Mouse (Mus musculus) layer of hippocampus, adult 11-12 months (tissue): ENCODE data around the gene Rpl13a.
"Not testable (repeated sequence)": the region's sequence is repeated elsewhere in the genome, so short reads cannot be mapped to it uniquely, and the experiment has no call there.

Source experiments
- DNase-seq: peaks from one replicate; pipeline ENCODE4 v3.0.0; 2022; ENCODE audit warnings: low spot score

The Rpl13a gene

GRCm38 (mm10) chr7:45135370-45135769 is 6.8 kb upstream of the Rpl13a start:
- DNase-seq, result no peak

GRCm38 (mm10) chr7:45134544-45135026 is 6.0 kb upstream of the Rpl13a start:
- DNase-seq, result no peak

GRCm38 (mm10) chr7:45133446-45134159 is 5.0 kb upstream of the Rpl13a start:
- no peak for DNase-seq

- DNase-seq, result no peak
Measured at GRCm38 (mm10) chr7:45131850-45132249, 3.3 kb upstream of the Rpl13a start.

- no peak for DNase-seq
Measured at GRCm38 (mm10) chr7:45129776-45130512, 1.4 kb upstream of the Rpl13a start.

- DNase-seq, result no peak
Measured at GRCm38 (mm10) chr7:45129318-45129717, 757 bp upstream of the Rpl13a start.

- DNase-seq, result no peak
Measured at GRCm38 (mm10) chr7:45127700-45128224, 799 bp downstream of the Rpl13a start.

GRCm38 (mm10) chr7:45126844-45127699 is 1.5 kb downstream of the Rpl13a start:
- DNase-seq, result no peak

- DNase-seq, result no peak
Measured at GRCm38 (mm10) chr7:45126147-45126843, 2.3 kb downstream of the Rpl13a start.

GRCm38 (mm10) chr7:45125649-45126048 is 2.9 kb downstream of the Rpl13a start:
- DNase-seq, result not testable (repeated sequence)

GRCm38 (mm10) chr7:45125144-45125600 is 3.4 kb downstream of the Rpl13a start:
- DNase-seq, result no peak

- peak; percentile 99 for DNase-seq
Measured at GRCm38 (mm10) chr7:45124224-45125143, 4.1 kb downstream of the Rpl13a start, which contains the start of gene Rps11. Gene Rps11 (minus strand): TSS chr7:45124439.

GRCm38 (mm10) chr7:45123186-45123570 is 5.4 kb downstream of the Rpl13a start:
- no peak for DNase-seq

GRCm38 (mm10) chr7:45122561-45123185 is 5.9 kb downstream of the Rpl13a start:
- DNase-seq, result no peak

GRCm38 (mm10) chr7:45121966-45122365 is 6.6 kb downstream of the Rpl13a start:
- DNase-seq, result no peak

GRCm38 (mm10) chr7:45121404-45121803 is 7.2 kb downstream of the Rpl13a start:
- DNase-seq, result no peak

- DNase-seq, result no peak
Measured at GRCm38 (mm10) chr7:45119780-45120709, 8.5 kb downstream of the Rpl13a start.

GRCm38 (mm10) chr7:45118336-45118735 is 10.2 kb downstream of the Rpl13a start:
- DNase-seq, result no peak

GRCm38 (mm10) chr7:45117566-45117965 is 11.0 kb downstream of the Rpl13a start:
- DNase-seq, result no peak
